Mouse (Mus musculus): ENCODE measurements around the gene Ccdc22.

Gene Ccdc22

GRCm38 (mm10) chrX:7604879-7605574, at the start of gene Ccdc22:
Gene Ccdc22, minus strand, starts transcription at chrX:7605517.
- peak; percentile 82 for DNase-seq (ENCODE audit: low spot score)

DNA sequence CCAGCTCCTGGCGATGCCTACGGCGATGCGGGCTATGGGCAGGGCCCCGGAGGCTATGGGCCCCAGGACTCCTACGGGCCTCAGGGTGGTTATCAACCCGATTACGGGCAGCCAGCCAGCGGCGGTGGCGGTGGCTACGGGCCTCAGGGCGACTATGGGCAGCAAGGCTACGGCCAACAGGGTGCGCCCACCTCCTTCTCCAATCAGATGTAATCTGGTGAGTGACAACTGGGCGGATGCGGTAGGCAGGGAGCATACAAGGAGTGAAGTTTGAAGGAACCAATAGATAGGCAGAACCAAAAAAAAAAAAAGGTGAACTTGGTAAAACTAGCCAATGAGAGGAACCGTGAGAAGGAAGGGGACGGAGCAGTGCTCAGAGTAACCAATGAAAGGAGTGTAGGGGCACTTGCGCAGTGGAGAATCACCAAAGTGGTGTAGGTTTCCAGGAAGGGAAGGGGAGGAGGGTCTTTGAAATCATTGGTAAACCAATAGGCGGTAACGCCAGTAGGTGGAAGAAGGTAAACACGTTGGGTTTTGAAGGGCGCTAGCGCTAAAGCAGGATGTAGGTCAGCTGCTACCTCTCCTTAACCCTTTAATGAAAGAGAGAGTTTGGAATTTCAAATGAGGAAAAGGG, 43.5 kb upstream of the Ccdc22 start:
- peak; percentile 83 for DNase-seq (ENCODE audit: low spot score)

DNA sequence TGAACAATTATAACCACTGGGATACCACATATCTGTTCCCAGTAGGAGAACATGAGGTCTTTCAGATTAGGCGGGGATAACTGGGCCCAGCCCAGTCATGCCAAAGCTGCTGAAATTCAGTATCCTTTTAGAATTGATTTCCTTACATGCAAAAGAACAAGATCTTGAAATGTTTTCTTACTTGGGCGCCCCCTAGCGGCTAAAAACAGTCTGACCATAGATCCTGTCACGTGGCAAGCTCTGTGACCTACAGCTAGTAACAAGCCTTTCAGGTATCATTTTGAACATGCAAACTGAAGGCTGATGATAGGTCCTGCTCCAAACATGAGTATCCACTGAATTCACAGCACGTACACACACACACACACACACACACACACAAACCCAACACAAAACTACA, 40.0 kb upstream of the Ccdc22 start:
- DNase-seq (ENCODE audit: low spot score) = peak; percentile 84

DNA sequence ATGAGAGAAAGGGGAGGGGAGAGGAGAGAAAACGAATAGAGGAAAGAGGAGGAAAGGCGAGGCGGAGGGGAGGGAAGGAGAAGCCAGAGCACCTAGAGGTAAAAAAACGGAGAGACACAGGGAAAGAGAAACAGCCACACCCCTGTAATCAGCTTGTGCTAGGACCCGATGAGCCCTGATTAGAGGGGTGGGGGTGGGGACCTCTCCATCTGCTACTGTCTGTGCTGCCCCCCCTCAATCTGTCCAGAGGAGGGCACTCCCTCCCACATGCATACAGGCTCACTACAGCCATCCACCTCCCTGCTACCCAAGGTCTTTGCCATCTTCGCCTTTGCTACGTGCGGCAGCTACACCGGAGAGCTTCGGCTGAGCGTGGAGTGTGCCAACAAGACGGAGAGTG, 35.5 kb upstream of the Ccdc22 start:
- DNase-seq (ENCODE audit: low spot score) = no peak

DNA sequence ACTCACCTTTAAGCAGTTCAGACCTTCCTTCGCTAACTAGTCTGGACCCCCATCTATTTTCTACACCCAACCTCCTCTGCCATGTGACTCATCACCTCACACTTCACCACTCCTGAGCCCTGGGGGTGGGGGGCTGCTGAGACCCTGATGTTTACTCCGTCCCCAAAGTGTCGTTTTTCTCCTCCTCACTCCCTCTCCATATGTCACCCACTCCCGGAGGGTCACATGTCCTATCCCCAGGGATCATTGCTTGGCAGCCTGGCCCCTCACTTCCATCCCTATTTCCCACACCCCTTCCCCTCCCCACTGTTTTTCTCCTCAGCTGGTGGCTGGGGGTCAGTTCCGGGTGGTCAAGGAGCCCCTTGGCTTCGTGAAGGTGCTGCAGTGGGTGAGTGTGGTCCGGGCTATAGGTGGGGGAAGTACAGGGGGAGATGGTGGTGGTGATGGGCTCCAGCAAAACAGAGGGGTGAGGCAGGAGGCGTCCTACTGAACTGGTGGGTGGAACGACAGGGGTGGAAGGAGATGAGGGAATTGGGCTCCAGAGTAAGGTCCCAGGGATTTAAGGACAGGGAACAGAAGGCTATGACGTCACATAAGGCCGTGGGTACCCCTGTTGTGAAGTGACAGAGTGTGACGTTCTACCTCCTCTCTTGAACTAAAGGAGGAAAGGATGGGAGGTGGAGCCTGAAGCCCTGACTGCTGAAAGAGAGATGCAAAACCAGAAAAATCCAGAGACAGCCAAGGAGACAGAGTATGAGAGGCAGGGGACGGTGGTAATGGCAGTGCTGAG, 34.4 kb upstream of the Ccdc22 start:
- DNase-seq (ENCODE audit: low spot score) = no peak

DNA sequence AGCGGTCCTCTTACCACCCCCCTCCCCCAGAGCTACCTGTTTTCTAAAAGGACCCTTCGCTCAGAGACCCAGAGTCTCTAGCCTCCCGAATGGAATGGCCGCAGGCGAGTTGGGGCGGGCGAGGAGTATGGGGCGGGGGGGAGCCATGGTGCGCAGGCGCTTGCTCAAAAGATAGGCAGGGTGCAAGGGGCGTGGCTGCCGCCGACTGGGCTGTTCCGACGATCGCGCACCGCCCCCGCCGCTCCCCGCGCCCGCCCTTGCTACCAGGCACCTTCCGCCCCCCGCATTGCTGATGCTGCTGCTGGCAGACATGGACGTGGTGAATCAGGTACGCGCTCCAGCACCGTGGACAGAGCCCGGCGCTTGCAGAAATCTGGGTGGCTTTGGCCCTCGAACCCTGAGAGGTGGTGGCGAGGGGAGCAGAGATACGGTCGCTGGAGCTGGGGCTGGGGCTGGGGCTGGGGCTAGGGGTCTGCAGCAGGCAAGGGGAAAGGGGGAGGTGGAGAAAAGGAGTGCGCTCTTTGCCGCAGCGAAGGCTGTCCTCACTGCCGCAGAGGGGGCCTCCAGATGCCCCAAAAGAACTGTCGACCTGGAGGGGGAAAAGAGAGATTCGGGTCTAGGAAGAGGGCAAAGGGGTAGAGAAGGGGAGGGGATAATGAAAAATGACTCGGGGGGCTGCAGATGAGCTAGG, 33.2 kb upstream of the Ccdc22 start, which contains the start of gene Syp:
Gene Syp (plus strand): TSS at position 71 of the 691 bp plus-strand sequence.
- DNase-seq (ENCODE audit: low spot score) = peak; percentile 85

GRCm38 (mm10) chrX:7635101-7635500, 29.8 kb upstream of the Ccdc22 start:
- DNase-seq (ENCODE audit: low spot score) = no peak

DNA sequence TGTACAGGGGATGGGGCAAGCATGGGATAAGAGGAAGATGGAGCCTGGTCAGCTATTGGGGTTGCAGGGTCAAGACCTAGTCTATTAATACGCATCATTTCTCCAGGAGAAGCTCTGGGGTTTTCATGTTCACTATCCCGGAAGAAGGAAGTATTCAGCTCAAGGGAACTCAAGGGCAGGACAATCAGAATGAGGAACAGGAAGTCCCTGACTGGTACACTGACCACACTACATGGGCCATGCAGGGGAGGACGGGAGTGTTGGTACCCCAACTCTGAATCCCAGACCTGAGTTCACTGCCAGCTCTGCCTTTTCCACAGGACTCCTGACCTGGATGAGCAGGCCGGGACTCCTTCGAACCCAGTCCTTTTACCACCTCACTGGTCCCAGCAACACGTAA, 27.2 kb upstream of the Ccdc22 start:
- no peak for DNase-seq (ENCODE audit: low spot score)

- no peak for DNase-seq (ENCODE audit: low spot score)
These were observed 12.7 kb upstream of the Ccdc22 start for GRCm38 (mm10) chrX:7617889-7618551.

DNA sequence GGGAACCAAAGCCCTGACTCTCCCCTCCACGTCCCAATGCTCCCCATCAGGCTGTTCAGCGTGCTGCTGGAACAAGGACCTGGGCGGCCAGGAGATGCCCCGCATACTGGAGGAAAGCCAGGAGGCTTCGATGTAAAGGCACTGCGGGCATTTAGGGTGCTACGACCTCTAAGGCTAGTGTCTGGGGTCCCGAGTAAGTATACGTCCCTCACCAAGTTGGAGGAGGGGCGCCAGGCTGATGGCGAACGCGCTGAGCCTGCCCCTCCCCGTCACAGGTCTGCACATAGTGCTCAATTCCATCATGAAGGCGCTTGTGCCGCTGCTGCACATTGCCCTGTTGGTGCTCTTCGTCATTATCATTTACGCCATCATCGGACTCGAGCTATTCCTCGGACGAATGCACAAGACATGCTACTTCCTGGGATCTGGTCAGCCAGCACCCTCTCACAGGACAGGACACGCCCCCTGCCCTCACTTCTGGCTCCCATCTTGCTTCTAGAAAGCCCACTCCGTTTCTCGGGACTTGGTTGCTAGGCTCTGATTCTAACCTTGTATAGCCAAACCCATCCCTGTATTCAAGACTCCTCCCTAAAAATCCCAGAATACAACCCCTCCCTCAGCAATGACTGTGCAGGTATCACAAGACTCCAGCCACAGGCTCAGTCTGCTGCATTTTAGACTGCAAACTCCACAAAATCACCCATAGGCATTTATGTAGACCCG, 5.4 kb upstream of the Ccdc22 start:
- no peak for DNase-seq (ENCODE audit: low spot score)

DNA sequence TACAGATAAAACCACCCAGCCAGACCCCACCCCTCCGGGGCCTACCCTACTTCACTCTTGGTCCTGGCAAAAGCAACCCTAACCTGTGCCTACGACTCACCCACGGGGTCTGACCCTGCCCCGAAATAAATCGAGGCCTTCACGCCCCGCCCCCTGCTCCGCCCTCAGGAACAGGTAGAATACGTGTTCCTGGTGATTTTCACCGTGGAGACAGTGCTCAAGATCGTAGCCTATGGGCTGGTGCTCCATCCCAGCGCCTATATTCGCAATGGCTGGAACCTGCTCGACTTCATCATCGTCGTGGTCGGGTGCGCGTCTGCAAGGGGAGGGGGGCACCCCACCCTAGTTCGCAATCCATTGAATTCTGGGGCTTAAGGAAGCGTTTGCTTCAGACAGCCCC, 4.7 kb upstream of the Ccdc22 start:
- DNase-seq (ENCODE audit: low spot score) = no peak

- DNase-seq (ENCODE audit: low spot score) = no peak
These were observed 1.5 kb upstream of the Ccdc22 start, which contains the start of gene Cacna1f for GRCm38 (mm10) chrX:7606783-7607182. Gene Cacna1f, plus strand, starts transcription at chrX:7607083.

- DNase-seq (ENCODE audit: low spot score) = no peak
These were observed 241 bp upstream of the Ccdc22 start for GRCm38 (mm10) chrX:7605575-7605941.

GRCm38 (mm10) chrX:7604004-7604403, 1.3 kb downstream of the Ccdc22 start:
- DNase-seq (ENCODE audit: low spot score) = no peak

GRCm38 (mm10) chrX:7595371-7595770, 9.9 kb downstream of the Ccdc22 start:
- DNase-seq (ENCODE audit: low spot score) = no peak

GRCm38 (mm10) chrX:7586356-7586755, 19.0 kb downstream of the Ccdc22 start:
- no peak for DNase-seq (ENCODE audit: low spot score)

DNA sequence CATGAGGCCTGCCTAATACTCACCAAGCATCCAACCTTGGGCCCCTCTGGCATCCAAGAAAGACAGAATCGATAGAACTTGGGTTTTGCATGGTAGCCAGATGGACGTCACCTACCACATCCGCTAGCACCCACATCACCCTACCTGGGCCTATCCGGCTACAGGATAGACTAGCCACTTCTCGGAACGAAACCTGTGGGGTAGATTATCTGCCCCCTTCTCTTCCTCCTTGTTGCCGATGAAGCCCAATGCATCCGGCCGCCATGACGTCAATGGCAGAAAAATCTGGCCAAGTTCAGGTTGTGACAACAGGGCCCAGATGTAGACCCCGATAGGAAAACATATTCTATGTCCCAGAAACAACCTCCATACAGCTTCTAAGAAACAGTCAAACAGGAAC, 21.4 kb downstream of the Ccdc22 start:
- no peak for DNase-seq (ENCODE audit: low spot score)

- no peak for DNase-seq (ENCODE audit: low spot score)
These were observed 24.2 kb downstream of the Ccdc22 start for GRCm38 (mm10) chrX:7581151-7581550.

- DNase-seq (ENCODE audit: low spot score) = no peak
These were observed 30.5 kb downstream of the Ccdc22 start for GRCm38 (mm10) chrX:7574885-7575231.

GRCm38 (mm10) chrX:7574087-7574884, 31.0 kb downstream of the Ccdc22 start, which contains the start of gene Ppp1r3f:
Gene Ppp1r3f, minus strand, starts transcription at chrX:7574283.
- DNase-seq (ENCODE audit: low spot score) = peak; percentile 92
